Mouse (Mus musculus): ENCODE data around the gene Gga2. TPM values are rescaled to one million over a fixed set of nuclear protein-coding genes. Genes with fewer than 3 reads are reported as not detected.
A peak's percentile ranks its signal among the peaks of the same experiment; 100 is the strongest.

The Gga2 gene
- polyA plus RNA-seq, 1 experiment from 2014 or later: 22.3 TPM

DNA sequence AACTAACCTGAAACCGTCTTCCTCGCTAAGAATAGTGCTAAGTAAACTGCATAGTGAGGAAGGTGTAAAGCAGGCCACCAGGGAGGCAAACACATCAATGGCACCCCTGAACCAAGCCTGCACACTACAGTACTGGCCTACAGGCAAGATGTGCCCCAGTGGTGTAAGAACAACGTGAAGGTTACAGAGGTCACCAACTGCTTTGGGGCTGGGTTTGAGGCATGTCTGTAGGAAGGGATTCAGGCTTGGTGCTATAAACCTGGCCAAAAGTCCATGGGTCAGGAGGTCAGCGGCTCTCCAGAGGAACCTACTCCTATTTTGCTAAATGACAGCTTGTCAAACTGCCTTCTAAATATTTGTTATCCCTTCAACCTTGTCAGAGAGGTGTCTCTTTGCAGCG lies 35.6 kb upstream of the Gga2 start:
- no peak for TF ChIP-seq EP300 (IDR thresholded peaks at IDR 0.05)
- no peak for TF ChIP-seq CTCF (IDR thresholded peaks at IDR 0.05)
- no peak overlapping the region for H3K27ac ChIP-seq (ENCODE audit: low read length)
- 87% methylated on average over 5 of the region's 5 CpGs for WGBS
- ATAC-seq: no peak
- H3K4me1 ChIP-seq (ENCODE audit: insufficient read depth, low read depth, low read length): no peaks in the 10 kb centered on the region
- H3K27me3 ChIP-seq (replicated peaks; ENCODE audit: insufficient read depth, low read length): no peaks in the 10 kb centered on the region
- H3K9ac ChIP-seq (replicated peaks; ENCODE audit: low read depth): no peak overlapping the region
- H3K9me3 ChIP-seq (ENCODE audit: low read length): no peaks in the 10 kb centered on the region
- no peak overlapping the region for H3K4me2 ChIP-seq (replicated peaks; ENCODE audit: low read depth, low read length)
- no peak for DNase-seq (ENCODE audit: low spot score)
- no peaks in the 10 kb centered on the region; the same call in 1 of the 2 replicates for H3K36me3 ChIP-seq (ENCODE audit: insufficient read depth, low read length)
- no peak overlapping the region for H3K4me3 ChIP-seq (ENCODE audit: low read depth, low read length)

GRCm38 (mm10) chr7:122050834-122051233 lies 29.8 kb upstream of the Gga2 start:
- Histone ChIP-seq H3K9ac (replicated peaks; ENCODE audit: low read depth) (no peak overlapping the region), H3K27ac (ENCODE audit: low read length) (no peak overlapping the region), H3K9me3 (ENCODE audit: low read length) (no peaks in the 10 kb centered on the region), H3K4me2 (replicated peaks; ENCODE audit: low read depth, low read length) (no peak overlapping the region), H3K4me1 (ENCODE audit: insufficient read depth, low read depth, low read length) (no peaks in the 10 kb centered on the region), H3K4me3 (ENCODE audit: low read depth, low read length) (no peak overlapping the region), H3K27me3 (replicated peaks; ENCODE audit: insufficient read depth, low read length) (no peaks in the 10 kb centered on the region), H3K36me3 (ENCODE audit: insufficient read depth, low read length) (no peaks in the 10 kb centered on the region)
- ATAC-seq (peak; percentile 57), DNase-seq (ENCODE audit: low spot score) (peak; percentile 58)
- WGBS: 62% methylated on average over 1 of the region's 1 CpGs
- no peak for TF ChIP-seq CTCF (IDR thresholded peaks at IDR 0.05)
- TF ChIP-seq EP300 (IDR thresholded peaks at IDR 0.05): no peak

GRCm38 (mm10) chr7:122048191-122048590 lies 27.2 kb upstream of the Gga2 start:
- H3K27ac ChIP-seq (ENCODE audit: low read length): no peak overlapping the region
- no peak for ATAC-seq
- H3K9me3 ChIP-seq (ENCODE audit: low read length): no peaks in the 10 kb centered on the region
- H3K36me3 ChIP-seq (ENCODE audit: insufficient read depth, low read length): no peaks in the 10 kb centered on the region
- 94% methylated on average over 9 of the region's 9 CpGs for WGBS
- no peak for DNase-seq (ENCODE audit: low spot score)
- TF ChIP-seq CTCF (IDR thresholded peaks at IDR 0.05) (no peak), EP300 (IDR thresholded peaks at IDR 0.05) (no peak)
- no peak overlapping the region for H3K4me2 ChIP-seq (replicated peaks; ENCODE audit: low read depth, low read length)
- no peak overlapping the region for H3K9ac ChIP-seq (replicated peaks; ENCODE audit: low read depth)
- no peak overlapping the region for H3K4me3 ChIP-seq (ENCODE audit: low read depth, low read length)
- H3K4me1 ChIP-seq (ENCODE audit: insufficient read depth, low read depth, low read length): no peaks in the 10 kb centered on the region
- H3K27me3 ChIP-seq (replicated peaks; ENCODE audit: insufficient read depth, low read length): no peaks in the 10 kb centered on the region

GRCm38 (mm10) chr7:122046813-122047212 lies 25.8 kb upstream of the Gga2 start:
- H3K9ac ChIP-seq (replicated peaks; ENCODE audit: low read depth): no peak overlapping the region
- H3K27ac ChIP-seq (ENCODE audit: low read length): peak overlapping the region; percentile 14; the same call in 1 of the 2 replicates
- no peaks in the 10 kb centered on the region for H3K27me3 ChIP-seq (replicated peaks; ENCODE audit: insufficient read depth, low read length)
- H3K9me3 ChIP-seq (ENCODE audit: low read length): no peaks in the 10 kb centered on the region
- WGBS: 47% methylated on average over 2 of the region's 2 CpGs
- no peak for TF ChIP-seq EP300 (IDR thresholded peaks at IDR 0.05)
- no peak for TF ChIP-seq CTCF (IDR thresholded peaks at IDR 0.05)
- ATAC-seq: no peak
- H3K36me3 ChIP-seq (ENCODE audit: insufficient read depth, low read length): no peaks in the 10 kb centered on the region
- H3K4me2 ChIP-seq (replicated peaks; ENCODE audit: low read depth, low read length): no peak overlapping the region
- no peaks in the 10 kb centered on the region for H3K4me1 ChIP-seq (ENCODE audit: insufficient read depth, low read depth, low read length)
- DNase-seq (ENCODE audit: low spot score): no peak
- no peak overlapping the region for H3K4me3 ChIP-seq (ENCODE audit: low read depth, low read length)

- Histone ChIP-seq H3K4me3 (ENCODE audit: low read depth, low read length) (no peak overlapping the region), H3K4me2 (replicated peaks; ENCODE audit: low read depth, low read length) (no peak overlapping the region), H3K27ac (ENCODE audit: low read length) (0 out of 2 replicates have a peak overlapping the region, but pooled peaks have one; percentile 33), H3K4me1 (ENCODE audit: insufficient read depth, low read depth, low read length) (no peaks in the 10 kb centered on the region), H3K9ac (replicated peaks; ENCODE audit: low read depth) (no peak overlapping the region), H3K27me3 (replicated peaks; ENCODE audit: insufficient read depth, low read length) (no peaks in the 10 kb centered on the region), H3K36me3 (ENCODE audit: insufficient read depth, low read length) (no peaks in the 10 kb centered on the region), H3K9me3 (ENCODE audit: low read length) (no peaks in the 10 kb centered on the region)
- 67% methylated on average over 1 of the region's 1 CpGs for whole genome bisulfite sequencing
- no peak for ATAC-seq
- no peak for DNase-seq (ENCODE audit: low spot score)
- TF ChIP-seq EP300 (IDR thresholded peaks at IDR 0.05) (no peak), CTCF (IDR thresholded peaks at IDR 0.05) (no peak)
Observed at GRCm38 (mm10) chr7:122045711-122046110, 24.7 kb upstream of the Gga2 start.

DNA sequence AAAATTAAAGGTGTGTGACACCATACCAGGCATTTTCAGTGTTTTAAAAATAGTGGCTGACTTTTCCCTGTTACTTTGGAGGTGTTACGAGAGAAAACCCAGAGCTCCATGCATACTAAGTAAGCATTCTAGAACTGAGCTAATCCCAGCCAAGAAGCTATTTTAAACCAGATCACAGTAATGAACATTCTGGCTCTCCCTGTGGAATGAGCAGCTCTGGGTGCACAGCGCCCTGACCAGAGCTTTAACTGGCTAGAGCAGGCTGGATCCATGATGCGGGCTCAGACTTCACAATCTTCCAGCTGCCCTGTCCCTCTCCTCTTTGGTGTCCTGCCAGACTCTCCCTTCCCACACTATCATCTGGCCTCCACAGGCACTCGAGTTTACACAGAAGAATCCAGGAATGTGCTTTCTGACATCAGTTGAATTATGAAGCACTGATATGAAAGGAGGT lies 24.2 kb upstream of the Gga2 start:
- Histone ChIP-seq H3K36me3 (ENCODE audit: insufficient read depth, low read length) (no peaks in the 10 kb centered on the region), H3K4me2 (replicated peaks; ENCODE audit: low read depth, low read length) (no peak overlapping the region), H3K9ac (replicated peaks; ENCODE audit: low read depth) (no peak overlapping the region), H3K27ac (ENCODE audit: low read length) (no peak overlapping the region), H3K4me1 (ENCODE audit: insufficient read depth, low read depth, low read length) (no peaks in the 10 kb centered on the region), H3K9me3 (ENCODE audit: low read length) (no peaks in the 10 kb centered on the region), H3K4me3 (ENCODE audit: low read depth, low read length) (no peak overlapping the region), H3K27me3 (replicated peaks; ENCODE audit: insufficient read depth, low read length) (no peaks in the 10 kb centered on the region)
- ATAC-seq (peak; percentile 82), DNase-seq (ENCODE audit: low spot score) (peak; percentile 74)
- WGBS: 59% methylated on average over 4 of the region's 4 CpGs
- no peak for TF ChIP-seq EP300 (IDR thresholded peaks at IDR 0.05)
- TF ChIP-seq CTCF (IDR thresholded peaks at IDR 0.05): no peak

- WGBS: 70% methylated on average over 8 of the region's 8 CpGs
- peak; percentile 63 for DNase-seq (ENCODE audit: low spot score)
Observed at GRCm38 (mm10) chr7:122044106-122044505, 23.1 kb upstream of the Gga2 start.

More at GRCm38 (mm10) chr7:122044106-122044505, 23.1 kb upstream of the Gga2 start:
- Histone ChIP-seq H3K4me2 (replicated peaks; ENCODE audit: low read depth, low read length) (no peak overlapping the region), H3K36me3 (ENCODE audit: insufficient read depth, low read length) (no peaks in the 10 kb centered on the region), H3K9me3 (ENCODE audit: low read length) (no peaks in the 10 kb centered on the region), H3K27me3 (replicated peaks; ENCODE audit: insufficient read depth, low read length) (no peaks in the 10 kb centered on the region), H3K4me1 (ENCODE audit: insufficient read depth, low read depth, low read length) (no peaks in the 10 kb centered on the region), H3K27ac (ENCODE audit: low read length) (no peak overlapping the region), H3K4me3 (ENCODE audit: low read depth, low read length) (no peak overlapping the region), H3K9ac (replicated peaks; ENCODE audit: low read depth) (no peak overlapping the region)
- peak; percentile 50 for ATAC-seq
- no peak for TF ChIP-seq CTCF (IDR thresholded peaks at IDR 0.05)
- no peak for TF ChIP-seq EP300 (IDR thresholded peaks at IDR 0.05)
